Mouse (Mus musculus): ENCODE data around the gene Gpx2.

Gene Gpx2

DNA sequence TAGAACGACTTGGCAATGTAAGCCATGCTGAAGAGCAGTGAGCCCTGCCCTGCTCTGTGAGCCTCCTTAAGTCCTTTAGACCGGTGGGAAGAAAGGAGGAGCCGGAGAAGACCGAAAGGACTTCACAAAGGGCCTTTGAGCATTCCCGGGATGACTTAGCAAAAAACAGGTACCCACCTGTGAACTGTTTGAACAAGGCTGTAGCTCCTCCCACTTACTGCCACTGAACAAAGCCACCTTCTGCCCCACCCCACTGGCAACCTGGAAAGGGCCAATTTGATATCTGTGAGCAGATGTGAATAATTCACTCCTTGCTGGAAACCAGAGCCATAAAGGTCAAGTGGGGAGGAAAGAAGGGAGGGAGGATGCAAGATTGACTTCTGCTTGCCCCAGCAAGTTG, at the start of gene Gpx2:
TSS of gene Gpx2 (minus strand) at position 205 of the 400 bp plus-strand sequence.
- DNase-seq (ENCODE audit: low read depth in 1 of 2, low spot score in 2 of 2): no peak

DNA sequence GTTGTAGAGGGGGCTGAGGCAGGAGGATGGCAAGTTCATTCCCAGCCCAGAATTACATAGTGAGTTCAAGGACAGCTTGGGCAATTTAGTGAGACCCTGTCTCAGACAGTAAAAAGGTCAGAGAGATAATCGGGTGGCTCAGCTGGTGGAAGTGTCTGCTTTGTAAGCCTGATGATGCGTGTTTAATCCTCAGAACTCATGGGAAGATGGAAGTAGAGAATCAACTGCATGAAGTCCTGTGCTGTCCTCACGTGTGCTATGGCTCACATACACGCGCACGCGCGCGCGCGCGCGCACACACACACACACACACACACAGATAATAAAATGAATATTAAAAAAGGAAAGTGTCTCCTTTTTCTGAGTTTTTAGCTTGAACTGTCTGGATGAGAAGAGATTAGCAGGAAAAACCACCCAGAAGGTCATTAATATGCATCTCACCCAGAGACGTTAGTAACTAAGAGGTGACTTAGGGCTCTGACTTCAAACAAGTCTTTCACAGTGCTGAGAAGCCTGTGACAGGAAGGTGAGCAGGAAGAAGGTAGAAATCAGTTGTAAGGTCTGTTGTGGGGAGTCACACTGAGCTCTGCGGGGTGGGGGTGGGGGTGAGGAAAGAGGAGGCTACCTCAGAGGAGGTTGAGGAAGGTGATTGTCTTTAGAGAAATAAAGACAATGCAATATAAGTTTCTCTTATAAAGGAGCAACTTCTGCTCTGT, 49.1 kb upstream of the Gpx2 start:
- DNase-seq (ENCODE audit: low read depth in 1 of 2, low spot score in 2 of 2): no peak

- no peak for DNase-seq (ENCODE audit: low read depth in 1 of 2, low spot score in 2 of 2)
Observed at GRCm38 (mm10) chr12:76840081-76840480, 44.7 kb upstream of the Gpx2 start.

- no peak for DNase-seq (ENCODE audit: low read depth in 1 of 2, low spot score in 2 of 2)
Observed at GRCm38 (mm10) chr12:76839298-76839697, 43.9 kb upstream of the Gpx2 start.

DNA sequence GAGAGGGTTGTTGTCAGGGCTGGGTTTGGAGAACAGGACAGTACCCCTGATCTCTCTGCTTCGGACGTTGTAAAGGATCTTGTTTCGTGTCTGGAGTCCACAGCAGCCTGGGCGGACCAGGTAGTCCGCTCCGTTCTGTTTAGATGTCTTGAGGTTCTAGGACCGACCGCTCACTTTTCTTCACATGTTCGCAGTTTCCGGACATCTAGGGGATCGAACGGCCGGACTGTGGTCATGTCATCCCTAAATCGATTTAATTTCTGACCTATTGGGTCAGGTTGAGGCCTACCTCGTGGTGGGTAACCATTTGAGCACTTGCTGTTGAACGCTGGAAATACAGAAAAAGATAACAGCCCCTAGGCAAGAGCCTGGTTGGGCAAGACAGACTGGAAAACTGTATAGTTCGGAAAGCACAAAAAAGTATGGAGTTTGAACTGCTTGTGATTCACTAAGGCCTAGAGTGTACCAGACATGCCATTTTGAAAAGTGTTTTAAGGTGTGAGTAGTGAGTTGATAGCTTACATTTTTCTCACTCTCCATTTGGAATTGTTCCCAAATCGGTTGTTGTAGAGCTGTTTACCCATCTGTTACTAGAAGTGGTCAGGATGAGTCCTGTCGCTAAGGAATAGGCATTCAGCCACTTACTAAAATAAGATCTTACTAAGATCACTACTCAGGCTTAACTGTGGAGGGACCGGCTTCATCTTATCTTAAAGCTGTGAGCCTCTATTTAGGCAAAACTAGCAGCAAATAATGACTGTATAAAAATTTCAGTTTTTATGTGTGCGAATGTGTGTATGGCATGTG, 42.7 kb upstream of the Gpx2 start:
- DNase-seq (ENCODE audit: low read depth in 1 of 2, low spot score in 2 of 2): no peak

GRCm38 (mm10) chr12:76837101-76837843, 41.9 kb upstream of the Gpx2 start:
- DNase-seq (ENCODE audit: low read depth in 1 of 2, low spot score in 2 of 2): peak; percentile 73 to 80

- DNase-seq (ENCODE audit: low read depth in 1 of 2, low spot score in 2 of 2): no peak
Observed at GRCm38 (mm10) chr12:76832704-76833103, 37.4 kb upstream of the Gpx2 start.

DNA sequence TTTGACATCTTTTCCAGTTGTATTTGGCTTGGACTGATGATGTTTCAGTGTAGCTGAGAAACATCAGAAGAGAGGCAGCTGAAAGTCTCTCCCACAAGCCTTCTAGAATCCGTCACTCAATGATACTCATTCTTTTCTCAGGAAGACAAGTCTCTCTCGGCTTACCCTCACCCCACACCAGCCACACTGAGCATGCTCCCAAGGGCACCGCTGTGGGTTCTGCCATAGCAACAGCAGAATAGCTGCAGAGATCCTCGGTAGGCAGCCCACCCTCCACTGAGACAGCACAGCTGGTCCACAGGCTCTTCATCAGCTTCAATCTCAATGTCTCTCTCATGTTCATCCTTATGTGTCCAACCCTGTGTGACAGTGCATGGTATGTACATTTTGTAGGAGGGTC, 29.9 kb upstream of the Gpx2 start:
- DNase-seq (ENCODE audit: low read depth in 1 of 2, low spot score in 2 of 2): no peak

DNA sequence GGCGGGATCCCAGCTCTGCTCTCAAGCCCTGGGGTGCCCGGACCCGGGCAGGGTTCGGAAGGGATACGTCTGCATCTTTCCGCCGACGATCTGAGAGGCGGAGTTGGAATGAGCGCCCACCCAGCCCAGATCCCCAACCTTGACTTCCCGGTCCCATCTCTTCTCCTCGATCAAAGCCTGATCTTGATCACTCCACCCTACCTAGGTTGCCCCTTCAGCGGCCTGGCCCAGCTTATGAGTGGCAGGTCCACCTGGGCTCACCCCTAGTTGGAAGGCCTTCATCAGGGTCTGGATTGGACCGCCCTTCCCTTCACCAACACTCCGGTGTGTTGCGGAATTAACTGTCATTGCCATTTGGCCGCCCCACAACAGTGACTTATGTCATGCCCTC, 27.3 kb upstream of the Gpx2 start, which contains the start of gene Rab15:
TSS of gene Rab15 (minus strand) at position 258 of the 391 bp plus-strand sequence.
- no peak for DNase-seq (ENCODE audit: low read depth in 1 of 2, low spot score in 2 of 2)

GRCm38 (mm10) chr12:76822002-76822650, 26.8 kb upstream of the Gpx2 start:
- DNase-seq (ENCODE audit: low read depth in 1 of 2, low spot score in 2 of 2): no peak

DNA sequence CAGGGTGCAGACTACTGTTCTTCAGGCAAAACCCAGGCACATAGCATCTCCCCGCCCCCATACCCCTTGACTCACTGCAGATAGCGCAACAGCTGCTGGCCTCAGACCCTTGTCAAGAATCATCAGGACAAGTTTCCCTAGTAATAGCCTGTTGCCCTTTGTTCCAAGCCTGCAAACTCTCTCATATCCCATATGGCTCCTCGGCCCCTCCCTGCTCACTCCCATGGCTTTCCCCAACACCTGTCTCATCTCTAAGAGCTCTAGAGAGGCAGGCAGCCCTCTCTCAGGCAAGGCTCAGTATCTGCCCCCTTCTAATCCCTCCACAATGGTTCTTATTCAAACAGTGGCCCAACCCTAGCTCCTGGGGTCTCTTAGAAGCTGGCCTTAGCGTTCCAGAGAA, 25.3 kb upstream of the Gpx2 start:
- no peak for DNase-seq (ENCODE audit: low read depth in 1 of 2, low spot score in 2 of 2)

DNA sequence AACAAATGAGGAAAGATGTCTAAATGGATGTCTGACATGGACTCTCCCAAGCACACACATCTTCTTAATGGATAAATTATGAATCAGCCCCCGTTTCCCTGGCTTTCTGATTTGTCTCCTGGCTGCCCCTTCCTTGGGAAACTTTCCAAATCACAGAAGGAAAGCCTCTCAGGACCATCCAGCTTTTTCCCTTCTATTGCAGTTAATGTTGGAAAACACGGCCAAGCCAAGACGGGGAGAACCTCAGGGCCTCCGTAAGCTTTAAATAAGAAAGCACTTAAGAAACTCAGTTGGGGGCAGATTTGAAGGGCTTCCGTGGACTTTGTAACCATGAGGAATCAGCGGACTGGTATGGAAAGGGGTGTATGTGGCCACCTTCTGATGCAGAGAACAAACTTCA, 24.5 kb upstream of the Gpx2 start:
- DNase-seq (ENCODE audit: low read depth in 1 of 2, low spot score in 2 of 2): no peak

- DNase-seq (ENCODE audit: low read depth in 1 of 2, low spot score in 2 of 2): no peak
Observed at GRCm38 (mm10) chr12:76818908-76819307, 23.6 kb upstream of the Gpx2 start.

- DNase-seq (ENCODE audit: low read depth in 1 of 2, low spot score in 2 of 2): no peak
Observed at GRCm38 (mm10) chr12:76818120-76818519, 22.8 kb upstream of the Gpx2 start.

DNA sequence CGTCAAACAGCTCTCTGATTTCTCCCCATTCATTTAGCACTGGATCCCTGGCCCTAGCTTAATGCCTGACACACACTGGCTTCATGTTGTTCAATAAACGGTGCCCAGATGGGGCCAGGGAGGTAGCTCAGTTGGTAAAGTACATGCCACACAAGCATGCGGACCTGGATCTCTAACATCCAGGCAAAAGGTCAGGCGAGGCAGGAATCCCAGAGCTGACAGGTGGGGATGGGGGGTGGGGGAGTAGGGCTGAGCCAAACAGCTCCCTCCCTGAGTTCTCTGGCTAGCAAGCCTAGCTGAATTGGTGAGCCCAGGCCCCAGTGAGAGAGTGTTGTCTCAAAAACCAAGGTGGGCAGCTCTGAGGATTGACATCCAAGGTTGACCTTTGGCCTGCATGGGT, 21.8 kb upstream of the Gpx2 start:
- DNase-seq (ENCODE audit: low read depth in 1 of 2, low spot score in 2 of 2): no peak

- no peak for DNase-seq (ENCODE audit: low read depth in 1 of 2, low spot score in 2 of 2)
Observed at GRCm38 (mm10) chr12:76816720-76817119, 21.4 kb upstream of the Gpx2 start.

DNA sequence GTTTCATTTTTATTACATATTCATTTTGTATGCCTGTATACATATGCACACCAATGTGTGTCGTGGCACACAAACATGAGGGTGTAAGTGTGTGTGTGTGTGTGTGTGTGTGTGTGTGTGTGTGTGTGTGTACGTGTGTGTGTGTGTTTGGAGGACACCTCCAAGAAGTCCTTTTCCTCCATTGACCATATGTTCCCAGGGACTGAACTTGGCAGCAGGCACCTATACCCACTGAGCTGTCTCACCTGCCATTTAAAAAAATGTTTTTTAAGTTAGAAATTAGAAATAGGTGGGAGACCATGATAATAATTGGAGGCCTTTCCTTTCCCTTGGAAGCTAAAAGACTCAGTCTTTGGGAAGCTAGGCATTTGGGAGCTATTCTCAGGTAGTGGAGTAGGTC, 18.8 kb upstream of the Gpx2 start:
- no peak for DNase-seq (ENCODE audit: low read depth in 1 of 2, low spot score in 2 of 2)

DNA sequence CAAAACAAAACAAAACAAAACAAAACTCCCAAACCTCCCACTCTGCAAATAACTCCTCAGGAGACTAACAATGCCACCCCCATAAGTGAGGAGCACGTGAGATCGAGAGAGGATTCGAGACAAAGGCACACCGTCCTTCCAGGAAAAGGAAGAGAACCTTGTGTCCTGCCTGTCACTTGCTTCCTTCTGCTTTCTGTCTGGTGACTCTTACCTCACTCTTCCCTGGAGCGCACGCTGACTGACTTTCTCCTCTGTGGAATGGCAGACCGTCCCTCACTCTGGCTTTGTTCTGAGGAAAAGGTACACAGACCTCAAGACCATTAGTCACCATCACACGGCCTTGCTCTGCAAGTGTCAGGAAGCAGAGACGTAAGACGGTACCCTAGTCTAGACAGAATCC, 18.2 kb upstream of the Gpx2 start:
- no peak for DNase-seq (ENCODE audit: low read depth in 1 of 2, low spot score in 2 of 2)

DNA sequence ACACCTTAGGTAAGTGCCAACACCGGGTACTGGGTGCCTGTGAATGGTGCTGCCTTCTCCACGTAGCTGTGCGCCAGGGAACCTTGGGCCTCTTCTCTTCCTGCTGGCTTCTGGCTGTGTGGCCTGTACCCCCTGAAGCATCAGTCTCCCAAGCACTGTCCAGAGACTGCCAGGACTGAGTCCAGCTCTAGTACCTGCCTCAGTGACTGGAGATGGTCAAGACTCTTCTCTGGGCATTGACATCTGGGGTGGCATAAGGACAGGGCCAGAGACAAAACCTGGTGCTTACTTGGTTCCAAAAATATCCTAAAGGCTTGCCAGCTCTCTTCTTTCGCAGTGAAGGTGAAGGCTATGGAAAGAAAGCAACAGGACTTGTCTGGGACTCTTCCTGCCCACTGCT, 15.7 kb upstream of the Gpx2 start:
- DNase-seq (ENCODE audit: low read depth in 1 of 2, low spot score in 2 of 2): no peak

DNA sequence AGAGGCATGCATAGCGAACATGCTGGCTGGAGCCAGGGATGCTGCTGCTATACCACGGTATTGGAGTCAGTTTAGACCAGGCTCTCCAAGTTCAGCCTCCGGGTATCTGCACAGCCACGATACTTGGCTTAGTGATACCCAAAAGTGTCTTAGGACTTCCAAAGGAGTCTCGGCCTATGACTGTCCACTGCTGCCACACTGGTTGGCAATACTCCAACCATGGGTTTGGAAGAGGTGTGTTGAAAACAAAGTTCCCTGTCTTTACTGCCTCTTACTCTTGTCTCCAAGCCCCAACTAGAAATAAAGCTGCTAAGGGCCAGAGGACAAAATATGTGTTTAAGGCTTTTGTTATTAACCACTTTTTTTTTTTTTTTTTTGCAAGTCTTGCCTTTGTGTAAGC, 15.1 kb upstream of the Gpx2 start:
- no peak for DNase-seq (ENCODE audit: low read depth in 1 of 2, low spot score in 2 of 2)

DNA sequence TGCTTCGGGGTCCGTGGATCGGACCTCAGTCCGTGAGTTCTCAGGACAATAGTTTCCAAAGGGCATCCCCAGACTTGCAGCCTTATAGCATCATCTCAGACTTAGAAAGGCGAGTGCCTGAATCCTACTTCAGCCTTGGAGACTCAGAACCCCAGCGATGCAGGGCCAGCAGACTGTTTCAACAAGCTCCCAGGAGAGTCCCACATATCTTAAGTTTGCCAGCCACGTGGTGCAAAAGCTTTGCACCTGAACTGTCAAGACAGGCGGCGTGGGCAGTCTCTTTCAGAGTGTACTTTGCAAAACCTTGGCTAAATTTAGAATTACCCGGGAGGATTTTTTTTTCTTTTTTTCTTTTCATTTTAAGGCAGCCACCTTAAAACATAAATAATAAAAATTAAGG, 12.4 kb upstream of the Gpx2 start:
- no peak for DNase-seq (ENCODE audit: low read depth in 1 of 2, low spot score in 2 of 2)

Measured in monocyte, adult 2 months (primary cell).